27 mouse cellular contexts compared by ENCODE assay signal in the genomic region with DNA sequence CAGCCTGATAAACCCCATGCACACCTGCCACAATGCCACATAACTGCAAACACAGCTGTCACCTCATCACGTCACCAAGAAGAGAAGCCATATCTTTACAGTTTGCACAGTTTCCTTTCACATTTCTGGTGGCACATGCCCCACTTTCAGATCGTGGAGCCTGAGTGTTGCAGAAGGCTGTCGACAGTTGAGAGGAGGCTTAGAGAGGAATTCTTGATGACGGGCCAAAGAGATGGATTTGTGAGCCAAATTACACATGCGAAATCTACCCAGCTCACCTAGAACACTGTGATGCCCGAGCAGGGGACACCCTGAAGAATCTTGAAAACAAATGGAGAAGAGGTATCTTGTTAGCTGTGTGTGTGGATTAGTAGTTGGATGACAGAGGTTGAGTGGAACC.
A peak's percentile ranks its signal among the peaks of the same experiment; 100 is the strongest.
DNase-seq lines count a peak whose midpoint lies in the region; ATAC-seq and TF ChIP-seq lines count a peak whose summit lies in the region.
"Had no signal": no experiment of that assay in that cellular context is flagged by ENCODE, and none has a peak within 500 bp of the region (broad histone marks: within the 10 kb centered on the region; RNA-seq: fewer than 3 reads in every experiment).

No protein-coding gene starts in this region.

- no peak overlapping the region for H3K9ac ChIP-seq in forebrain, postnatal 0 days
- no peak overlapping the region for H3K9ac ChIP-seq in heart, embryonic 15.5 days
- H3K9ac ChIP-seq: embryonic facial prominence, embryonic 12.5 days; intestine, embryonic 15.5 days; limb, embryonic 15.5 days; liver, embryonic 14.5 days; neural tube, embryonic 13.5 days had no signal

- H3K9me3 ChIP-seq in forebrain, postnatal 0 days (ENCODE audit: low read length), result no peaks in the 10 kb centered on the region
- H3K9me3 ChIP-seq in forebrain, embryonic 10.5 days, result no peaks in the 10 kb centered on the region
- no peaks in the 10 kb centered on the region for H3K9me3 ChIP-seq in heart, embryonic 15.5 days (replicated peaks)
- H3K9me3 ChIP-seq: embryonic facial prominence, embryonic 12.5 days; hindbrain, embryonic 10.5 days; intestine, embryonic 15.5 days; limb, embryonic 15.5 days; neural tube, embryonic 13.5 days had no signal

- no peaks in the 10 kb centered on the region for H3K4me1 ChIP-seq in forebrain, postnatal 0 days (ENCODE audit: insufficient read depth)
- H3K4me1 ChIP-seq in forebrain, embryonic 10.5 days, result peaks cover 3% of the 10 kb centered on the region; the same call in 1 of the 2 replicates
- H3K4me1 ChIP-seq in heart, embryonic 15.5 days (replicated peaks), result peaks cover 15% of the 10 kb centered on the region
- H3K4me1 ChIP-seq: intestine, embryonic 15.5 days; limb, embryonic 15.5 days had no signal

- TF ChIP-seq CTCF in forebrain, postnatal 0 days (IDR thresholded peaks at IDR 0.05; ENCODE audit: low read depth), result no peak

- WGBS in forebrain, postnatal 0 days, result 70% methylated on average over 6 of the region's 6 CpGs
- 93% methylated on average over 6 of the region's 6 CpGs for WGBS in forebrain, embryonic 10.5 days
- WGBS in heart, embryonic 15.5 days, result 20% methylated on average over 6 of the region's 6 CpGs

- no peaks in the 10 kb centered on the region for H3K36me3 ChIP-seq in forebrain, postnatal 0 days (ENCODE audit: insufficient read depth)
- H3K36me3 ChIP-seq in forebrain, embryonic 10.5 days (replicated peaks), result no peaks in the 10 kb centered on the region
- H3K36me3 ChIP-seq in heart, embryonic 15.5 days, result no peaks in the 10 kb centered on the region
- H3K36me3 ChIP-seq: embryonic facial prominence, embryonic 12.5 days; G1E; hindbrain, embryonic 10.5 days; intestine, embryonic 15.5 days; limb, embryonic 15.5 days; neural tube, embryonic 13.5 days had no signal

- H3K27me3 ChIP-seq in forebrain, postnatal 0 days (ENCODE audit: insufficient read depth, low read length), result no peaks in the 10 kb centered on the region
- H3K27me3 ChIP-seq in forebrain, embryonic 10.5 days (ENCODE audit: poor library complexity, severe bottlenecking), result no peaks in the 10 kb centered on the region
- peaks cover 19% of the 10 kb centered on the region for H3K27me3 ChIP-seq in heart, embryonic 15.5 days
- H3K27me3 ChIP-seq: CH12.LX; embryonic facial prominence, embryonic 12.5 days; intestine, embryonic 15.5 days; limb, embryonic 15.5 days; neural tube, embryonic 13.5 days; Patski had no signal

- peak; percentile 64 for DNase-seq in forebrain, postnatal 0 days
- no peak for DNase-seq in forebrain, embryonic 10.5 days (ENCODE audit: extremely low spot score, low spot score)
- no peak for DNase-seq in heart, adult 9 months (ENCODE audit: low spot score in 2 of 2)
- peak; percentile 10 for DNase-seq in lung, postnatal 10 days
- DNase-seq in lung, postnatal 25 days (ENCODE audit: low spot score), result no peak
- DNase-seq in heart, postnatal 4 days, result peak; percentile 41
- DNase-seq: adrenal gland, postnatal 36 days; B cell, adult 2 months; cerebellum, adult 18-20 months; cerebellum, postnatal 25 days; kidney, adult 8-10 months; kidney, postnatal 10 days; left cerebral cortex, postnatal 4 days; lung, postnatal 14 days had no signal

- no peak overlapping the region for H3K4me2 ChIP-seq in forebrain, postnatal 0 days (ENCODE audit: low read depth)
- H3K4me2 ChIP-seq in heart, embryonic 15.5 days, result peak overlapping the region; percentile 7
- H3K4me2 ChIP-seq: embryonic facial prominence, embryonic 12.5 days; intestine, embryonic 15.5 days; limb, embryonic 15.5 days; neural tube, embryonic 13.5 days had no signal

- H3K27ac ChIP-seq in forebrain, postnatal 0 days (ENCODE audit: low read depth, low read length), result 0 out of 2 replicates have a peak overlapping the region, but pooled peaks have one; percentile 9
- no peak overlapping the region for H3K27ac ChIP-seq in forebrain, embryonic 10.5 days
- H3K27ac ChIP-seq in heart, embryonic 15.5 days, result no peak overlapping the region
- H3K27ac ChIP-seq: embryonic facial prominence, embryonic 12.5 days; hindbrain, embryonic 10.5 days; intestine, embryonic 15.5 days; limb, embryonic 15.5 days; liver, embryonic 14.5 days; neural tube, embryonic 13.5 days had no signal

- no peak overlapping the region for H3K4me3 ChIP-seq in forebrain, postnatal 0 days (ENCODE audit: low read depth, low read length)
- no peak overlapping the region for H3K4me3 ChIP-seq in forebrain, embryonic 10.5 days
- H3K4me3 ChIP-seq in heart, embryonic 15.5 days, result no peak overlapping the region
- H3K4me3 ChIP-seq: embryonic facial prominence, embryonic 12.5 days; hindbrain, embryonic 10.5 days; intestine, embryonic 15.5 days; limb, embryonic 15.5 days; myocyte; neural tube, embryonic 13.5 days had no signal

- peak; percentile 78 for ATAC-seq in forebrain, postnatal 0 days
- ATAC-seq in heart, embryonic 15.5 days (replicated peaks; ENCODE audit: insufficient number of reproducible peaks, insufficient read depth, low FRiP score, low read depth), result peak; percentile 55; the same call in 1 of the 2 replicates
- ATAC-seq: hindbrain, embryonic 16.5 days; intestine, embryonic 15.5 days; midbrain, embryonic 16.5 days; Patski had no signal

Comparison
In these comparisons a context has a peak if more than half of its experiments do, and no peak if none do; other contexts are left out.
1. DNase-seq: peak in forebrain, postnatal 0 days (single experiment), lung, postnatal 10 days (single experiment) and heart, postnatal 4 days (single experiment); none in forebrain, embryonic 10.5 days (single experiment), heart, adult 9 months (0 of 2) and lung, postnatal 25 days (single experiment).